Mouse (Mus musculus) cerebellum, adult 8-10 months (tissue): ENCODE data around the gene Ccnl2.

ENCODE experiments used
- DNase-seq: peaks from one replicate; pipeline ENCODE4 v3.0.0; 2022

Ccnl2 gene

DNA sequence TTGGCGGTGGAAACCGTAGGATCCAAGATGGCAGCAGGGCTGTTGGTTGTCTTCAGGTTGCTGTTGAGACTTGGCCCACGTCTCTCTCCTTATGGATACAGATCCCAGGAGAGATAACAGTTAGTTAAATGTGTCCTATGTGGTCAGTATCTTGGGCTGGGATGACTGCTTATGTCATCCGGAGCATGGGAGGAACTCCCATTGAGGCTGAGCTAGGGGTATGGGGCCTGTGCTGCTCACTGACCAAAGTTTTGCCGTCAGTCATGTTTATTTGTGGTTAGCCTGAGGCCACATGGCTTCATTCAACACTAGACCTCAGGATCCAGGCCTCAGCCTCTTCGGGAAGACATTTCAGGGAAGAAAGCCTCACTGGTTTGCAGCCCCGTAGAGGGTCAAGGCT, 59.1 kb downstream of the Ccnl2 start:
- DNase-seq: no peak
